Mouse (Mus musculus): ENCODE data around the gene Gm1604a.
"Not testable (repeated sequence)": the region's sequence is repeated elsewhere in the genome, so short reads cannot be mapped to it uniquely, and the experiment has no call there.

The Gm1604a gene

GRCm38 (mm10) chr17:7069561-7070240 lies 44.3 kb downstream of the Gm1604a start:
- DNase-seq, result not testable (repeated sequence)

GRCm38 (mm10) chr17:7074494-7074893 lies 49.1 kb downstream of the Gm1604a start:
- DNase-seq, result peak; percentile 68

GRCm38 (mm10) chr17:7075519-7075918 lies 50.2 kb downstream of the Gm1604a start:
- DNase-seq, result not testable (repeated sequence)

GRCm38 (mm10) chr17:7079558-7079957 lies 54.2 kb downstream of the Gm1604a start:
- peak; percentile 85 for DNase-seq

GRCm38 (mm10) chr17:7084523-7084922 lies 59.2 kb downstream of the Gm1604a start:
- DNase-seq, result not testable (repeated sequence)

- DNase-seq, result not testable (repeated sequence)
Observed at GRCm38 (mm10) chr17:7085469-7086168, 60.3 kb downstream of the Gm1604a start.

- DNase-seq, result not testable (repeated sequence)
Observed at GRCm38 (mm10) chr17:7086836-7087235, 61.5 kb downstream of the Gm1604a start.

- DNase-seq, result not testable (repeated sequence)
Observed at GRCm38 (mm10) chr17:7097835-7098519, 72.6 kb downstream of the Gm1604a start.

- DNase-seq, result peak; percentile 31
Observed at GRCm38 (mm10) chr17:7099096-7099495, 73.7 kb downstream of the Gm1604a start.

- not testable (repeated sequence) for DNase-seq
Observed at GRCm38 (mm10) chr17:7102945-7103344, 77.6 kb downstream of the Gm1604a start.

- DNase-seq, result not testable (repeated sequence)
Observed at GRCm38 (mm10) chr17:7111658-7112057, 86.3 kb downstream of the Gm1604a start.

- DNase-seq, result not testable (repeated sequence)
Observed at GRCm38 (mm10) chr17:7116265-7116664, 90.9 kb downstream of the Gm1604a start.

- not testable (repeated sequence) for DNase-seq
Observed at GRCm38 (mm10) chr17:7120835-7121234, 95.5 kb downstream of the Gm1604a start.

- DNase-seq, result not testable (repeated sequence)
Observed at GRCm38 (mm10) chr17:7122554-7122953, 97.2 kb downstream of the Gm1604a start.

- DNase-seq, result not testable (repeated sequence)
Observed at GRCm38 (mm10) chr17:7126475-7126874, 101.1 kb downstream of the Gm1604a start.

GRCm38 (mm10) chr17:7134002-7134401 lies 108.6 kb downstream of the Gm1604a start:
- not testable (repeated sequence) for DNase-seq

GRCm38 (mm10) chr17:7135277-7135676 lies 109.9 kb downstream of the Gm1604a start:
- not testable (repeated sequence) for DNase-seq
